Mouse (Mus musculus) MEL (cell line): Measurements from ENCODE around the gene Wfdc2. TPM values are rescaled to one million over a fixed set of nuclear protein-coding genes. Genes with fewer than 3 reads are reported as not detected.

Experiments used
- DNase-seq: peaks from one replicate; pipeline ENCODE4 v3.0.0; 2011; ENCODE audit warnings: low read depth, low spot score
- H3K27ac ChIP-seq: 2 replicates; pipeline ENCODE4 v1.5.1; 2012; ENCODE audit warnings: low read depth, mild to moderate bottlenecking, control low read depth, low read length, moderate library complexity; ENCODE audit not compliant: control insufficient read depth
- H3K27me3 ChIP-seq, 2 experiments: fragments of 150-350 bp in 1 of 2; sonication (generic) in 1 of 2; 2 replicates each; pipeline ENCODE4 v1.6.1; 2012; ENCODE audit warnings: low read length in 2 of 2, mild to moderate bottlenecking in 2 of 2, improper control_type of control experiment in 1 of 2, moderate library complexity in 1 of 2; ENCODE audit not compliant: insufficient read depth in 2 of 2, control insufficient read depth in 1 of 2
- H3K36me3 ChIP-seq, 2 experiments: 2 replicates each; pipeline ENCODE4 v1.6.1; 2012 to 2014; ENCODE audit warnings: low read length in 2 of 2, improper control_type of control experiment in 1 of 2, inconsistent platforms in 1 of 2, mild to moderate bottlenecking in 1 of 2; ENCODE audit not compliant: insufficient read depth in 2 of 2, control insufficient read depth in 1 of 2
- H3K4me1 ChIP-seq, 2 experiments: fragments of 150-350 bp in 1 of 2; sonication (generic) in 1 of 2; 2 replicates each; pipeline ENCODE4 v1.6.1; 2012; ENCODE audit warnings: low read length in 2 of 2, improper control_type of control experiment in 1 of 2, mild to moderate bottlenecking in 1 of 2; ENCODE audit not compliant: insufficient read depth in 2 of 2, control insufficient read depth in 1 of 2
- H3K4me3 ChIP-seq, 2 experiments: fragments of 150-350 bp in 1 of 2; sonication (generic) in 1 of 2; 2 replicates each; pipeline ENCODE4 v1.5.1; 2012; ENCODE audit warnings: low read depth in 2 of 2, low read length in 2 of 2, mild to moderate bottlenecking in 2 of 2, moderate library complexity in 2 of 2, control low read depth in 1 of 2, improper control_type of control experiment in 1 of 2; ENCODE audit not compliant: control insufficient read depth in 1 of 2, insufficient read depth in 1 of 2
- H3K79me2 ChIP-seq: 2 replicates; pipeline ENCODE4 v1.6.1; 2012; ENCODE audit warnings: mild to moderate bottlenecking, low read length, moderate library complexity; ENCODE audit not compliant: control insufficient read depth, poor library complexity, insufficient read depth
- H3K9ac ChIP-seq: 2 replicates; pipeline ENCODE4 v1.6.1; 2012; ENCODE audit warnings: low read depth, mild to moderate bottlenecking, control low read depth, low read length, moderate library complexity; ENCODE audit not compliant: control insufficient read depth, poor library complexity, severe bottlenecking
- H3K9me3 ChIP-seq: fragments of 150-350 bp; sonication (generic); replicated peaks from 2 replicates; pipeline ENCODE4 v1.6.1; 2012; ENCODE audit warnings: mild to moderate bottlenecking, low read length, improper control_type of control experiment, moderate library complexity; ENCODE audit not compliant: insufficient read depth
- BHLHE40 ChIP-seq: IDR thresholded peaks from 2 replicates; pipeline ENCODE4 v1.6.1; 2012; ENCODE audit warnings: low read depth, mild to moderate bottlenecking, inconsistent platforms, low read length, improper control_type of control experiment, borderline replicate concordance
- CHD2 ChIP-seq: IDR thresholded peaks from 2 replicates; pipeline ENCODE4 v1.6.1; 2011; ENCODE audit warnings: low read length, improper control_type of control experiment
- ELF1 ChIP-seq: IDR thresholded peaks from 2 replicates; pipeline ENCODE4 v1.6.1; 2014; ENCODE audit warnings: low read depth, mild to moderate bottlenecking, inconsistent platforms, low read length, improper control_type of control experiment, moderate library complexity
- HCFC1 ChIP-seq: IDR thresholded peaks from 2 replicates; pipeline ENCODE4 v1.6.1; 2012; ENCODE audit warnings: low read depth, mild to moderate bottlenecking, inconsistent platforms, low read length, improper control_type of control experiment, moderate library complexity
- JUND ChIP-seq: IDR thresholded peaks from 2 replicates; pipeline ENCODE4 v1.6.1; 2011; ENCODE audit warnings: low read depth, mild to moderate bottlenecking, improper control_type of control experiment, low read length
- MYB ChIP-seq: IDR thresholded peaks from 2 replicates; pipeline ENCODE4 v1.6.1; 2011; ENCODE audit warnings: mild to moderate bottlenecking, low read depth, low read length, improper control_type of control experiment
- NRF1 ChIP-seq: IDR thresholded peaks from 2 replicates; pipeline ENCODE4 v1.6.1; 2014; ENCODE audit warnings: low read depth, mild to moderate bottlenecking, inconsistent platforms, low read length, improper control_type of control experiment, moderate library complexity; ENCODE audit not compliant: poor library complexity, insufficient read depth, severe bottlenecking
- POLR2AphosphoS2 ChIP-seq: IDR thresholded peaks from 2 replicates; pipeline ENCODE4 v1.6.1; 2011; ENCODE audit warnings: low read length, improper control_type of control experiment
- RAD21 ChIP-seq: IDR thresholded peaks from 2 replicates; pipeline ENCODE4 v1.6.1; 2011; ENCODE audit warnings: mild to moderate bottlenecking, low read depth, low read length, improper control_type of control experiment
- polyA plus RNA-seq, 2 experiments: library from polyadenylated mRNA; stranded (reverse) in 1 of 2; unstranded in 1 of 2; fragments of >175 nt in 1 of 2; fragments of >200 nt in 1 of 2; gene quantifications; 2 replicates each; pipeline versions ENCODE4 v1.2.1 to v1.2.4; 2012; ENCODE audit warnings: low replicate concordance in 2 of 2, low read depth in 1 of 2; ENCODE audit not compliant: insufficient read length in 2 of 2, insufficient read depth in 1 of 2, missing spikeins in 1 of 2
- total RNA-seq: library from RNA; depleted of rRNA; stranded (reverse); fragments of 300-350 nt; gene quantifications from 2 replicates; pipeline ENCODE4 v1.2.3, GENCODE M21; 2012

Gene Wfdc2
- total and polyA plus RNA-seq, 3 experiments, result not detected

DNA sequence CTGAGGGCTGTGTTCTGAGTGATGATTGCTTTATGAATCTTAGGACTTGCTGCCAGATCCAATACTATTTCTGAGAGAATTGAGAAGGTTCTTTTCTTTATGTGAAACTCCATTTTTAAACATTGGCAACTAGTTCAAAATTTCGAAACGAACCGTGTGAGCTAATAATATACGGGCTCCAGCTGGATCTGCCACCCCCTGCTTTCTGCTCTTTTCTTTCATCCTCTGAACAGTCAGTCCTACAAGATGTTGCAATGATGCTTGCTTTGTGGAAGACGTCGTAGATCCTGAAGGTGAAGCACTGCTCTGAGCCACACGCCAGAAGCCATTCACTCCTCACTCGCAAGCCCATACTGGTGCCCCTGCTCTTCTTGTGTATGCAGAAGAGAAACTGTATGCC is 3.8 kb upstream of the Wfdc2 start:
- Histone ChIP-seq H3K27ac (no peak overlapping the region), H3K4me3 (no peak overlapping the region), H3K27me3 (peaks cover 2 to 8% of the 10 kb centered on the region in 2 experiments; a peak in 3 of 4 replicates), H3K36me3 (no peaks in the 10 kb centered on the region), H3K9ac (no peak overlapping the region), H3K4me1 (no peaks in the 10 kb centered on the region), H3K79me2 (no peaks in the 10 kb centered on the region), H3K9me3 (no peaks in the 10 kb centered on the region)
- no peak for DNase-seq
- no peak for TF ChIP-seq BHLHE40

- Histone ChIP-seq H3K36me3 (no peaks in the 10 kb centered on the region), H3K4me3 (no peak overlapping the region), H3K4me1 (no peaks in the 10 kb centered on the region), H3K27ac (no peak overlapping the region), H3K27me3 (peaks cover 2 to 8% of the 10 kb centered on the region in 2 experiments; a peak in 3 of 4 replicates), H3K79me2 (no peaks in the 10 kb centered on the region), H3K9me3 (no peaks in the 10 kb centered on the region), H3K9ac (no peak overlapping the region)
- TF ChIP-seq ELF1 (no peak), JUND (no peak), NRF1 (no peak)
- no peak for DNase-seq
Observed at GRCm38 (mm10) chr2:164558991-164559645, 3.1 kb upstream of the Wfdc2 start.

GRCm38 (mm10) chr2:164560106-164560505 is 2.1 kb upstream of the Wfdc2 start:
- DNase-seq, result no peak
- peaks cover 2 to 8% of the 10 kb centered on the region in 2 experiments for H3K27me3 ChIP-seq
- H3K79me2 ChIP-seq, result no peaks in the 10 kb centered on the region
- H3K9ac ChIP-seq, result no peak overlapping the region
- H3K9me3 ChIP-seq, result no peaks in the 10 kb centered on the region
- no peaks in the 10 kb centered on the region for H3K36me3 ChIP-seq
- TF ChIP-seq MYB (no peak), BHLHE40 (no peak), ELF1 (no peak), RAD21 (no peak), CHD2 (no peak), POLR2AphosphoS2 (no peak), HCFC1 (no peak), JUND (no peak)
- H3K27ac ChIP-seq, result no peak overlapping the region
- no peaks in the 10 kb centered on the region for H3K4me1 ChIP-seq
- H3K4me3 ChIP-seq, result no peak overlapping the region
